Mouse (Mus musculus) ES-E14 (cell line): ENCODE results near the gene Adam8. TPM values are rescaled to one million over a fixed set of nuclear protein-coding genes. Genes with fewer than 3 reads are reported as not detected.
A peak's percentile ranks its signal among the peaks of the same experiment; 100 is the strongest.

Source experiments
- DNase-seq: peaks from one replicate; pipeline ENCODE4 v3.0.0-alpha.2; 2013; ENCODE audit warnings: low read depth, low spot score
- H3K27ac ChIP-seq: 2 replicates; pipeline ENCODE4 v1.5.1; 2012; ENCODE audit warnings: low read depth, mild to moderate bottlenecking, low read length, moderate library complexity, mixed read lengths; ENCODE audit not compliant: poor library complexity, insufficient read depth, severe bottlenecking
- H3K36me3 ChIP-seq: 2 replicates; pipeline ENCODE4 v1.6.1; 2012; ENCODE audit warnings: mild to moderate bottlenecking, low read length, moderate library complexity, mixed read lengths; ENCODE audit not compliant: control insufficient read depth, poor library complexity, insufficient read depth, severe bottlenecking
- H3K4me1 ChIP-seq, 2 experiments: fragments of 150-350 bp in 1 of 2; sonication (generic) in 1 of 2; 2 replicates each; pipeline ENCODE4 v1.6.1; 2012; ENCODE audit warnings: low read length in 2 of 2, mild to moderate bottlenecking in 1 of 2, mixed read lengths in 1 of 2; ENCODE audit not compliant: control insufficient read depth in 2 of 2, insufficient read depth in 2 of 2, poor library complexity in 1 of 2
- H3K4me3 ChIP-seq, 2 experiments: fragments of 150-350 bp in 1 of 2; sonication (generic) in 1 of 2; 2 replicates each; pipeline ENCODE4 v1.5.1; 2012; ENCODE audit warnings: low read length in 2 of 2, low read depth in 1 of 2, mild to moderate bottlenecking in 1 of 2, mixed read lengths in 1 of 2; ENCODE audit not compliant: insufficient read depth in 1 of 2, poor library complexity in 1 of 2, severe bottlenecking in 1 of 2
- H3K9ac ChIP-seq: 2 replicates; pipeline ENCODE4 v1.6.1; 2012; ENCODE audit warnings: low read depth, mild to moderate bottlenecking, low read length, mixed read lengths; ENCODE audit not compliant: poor library complexity, insufficient read depth, severe bottlenecking
- H3K9me3 ChIP-seq: fragments of 150-350 bp; sonication (generic); 2 replicates; pipeline ENCODE4 v1.6.1; 2012; ENCODE audit warnings: low read depth, mild to moderate bottlenecking, low read length; ENCODE audit not compliant: control insufficient read depth, insufficient read depth
- CHD2 ChIP-seq: IDR thresholded peaks from 2 replicates; pipeline ENCODE4 v1.6.1; 2014; ENCODE audit warnings: mild to moderate bottlenecking, low read depth, low read length, inconsistent platforms
- HCFC1 ChIP-seq: IDR thresholded peaks from 2 replicates; pipeline ENCODE4 v1.6.1; 2012; ENCODE audit warnings: low read length, inconsistent platforms, borderline replicate concordance; ENCODE audit not compliant: insufficient read depth
- MAFK ChIP-seq: IDR thresholded peaks from 2 replicates; pipeline ENCODE4 v1.6.1; 2014; ENCODE audit warnings: mild to moderate bottlenecking, low read depth, low read length, inconsistent platforms; ENCODE audit not compliant: insufficient read depth
- ZC3H11A ChIP-seq: IDR thresholded peaks from 2 replicates; pipeline ENCODE4 v1.6.1; 2012; ENCODE audit warnings: low read depth, mild to moderate bottlenecking, inconsistent platforms, low read length, borderline replicate concordance
- ZNF384 ChIP-seq: IDR thresholded peaks from 2 replicates; pipeline ENCODE4 v1.6.1; 2012; ENCODE audit warnings: low read depth, low read length, inconsistent platforms
- in situ Hi-C, 2 experiments: fragments of 600-800 bp; cut with MboI; formaldehyde crosslinking; loops; one replicate each; pipeline ENCODE4 v1.15.1; 2025; ENCODE audit warnings: low sequenced_read_pairs in 2 of 2, inconsistent platforms in 1 of 2; ENCODE audit not compliant: unreplicated experiment in 2 of 2
- total RNA-seq: library from RNA; depleted of rRNA; stranded (reverse); fragments of 300-350 nt; gene quantifications from 2 replicates; pipeline ENCODE4 v1.2.3, GENCODE M21; 2012

Gene Adam8
- total RNA-seq, 1 experiment = 8.3 TPM

DNA sequence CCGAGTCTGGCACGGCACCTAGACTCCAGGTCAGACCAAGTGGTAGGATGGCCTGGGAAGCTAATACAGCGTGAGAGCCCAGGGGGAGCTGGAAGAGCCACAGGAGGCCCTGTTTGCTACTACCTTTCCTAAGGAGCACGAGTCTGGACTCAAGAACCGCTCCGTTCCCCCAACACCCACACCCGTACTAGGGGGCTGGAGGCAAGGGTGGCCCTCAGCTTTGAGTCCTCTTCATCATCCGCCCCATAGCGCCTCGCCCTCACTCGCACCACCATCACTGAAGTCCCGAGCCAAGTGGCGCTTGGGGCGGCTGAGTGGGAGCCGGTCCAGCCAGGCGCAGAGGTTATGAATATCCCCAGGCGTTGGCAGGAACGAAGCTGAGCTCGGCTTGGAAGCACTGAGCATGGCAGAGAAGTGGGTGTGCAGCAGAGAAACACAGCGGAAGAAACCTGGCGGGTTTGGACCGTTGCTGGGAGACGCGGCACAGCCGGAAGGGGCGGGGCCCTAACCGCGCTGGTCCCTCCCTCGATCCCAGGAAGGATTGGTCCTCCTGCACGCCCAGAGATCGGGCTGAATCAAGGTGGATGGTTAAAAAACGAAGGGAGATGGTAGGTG, 14.0 kb downstream of the Adam8 start, which contains the start of gene 6430531B16Rik:
TSS of gene 6430531B16Rik (minus strand) at position 478 of the 615 bp plus-strand sequence.
- TF ChIP-seq CHD2 (no peak), MAFK (no peak), HCFC1 (peak; percentile 39; the same call in 1 of the 2 replicates)
- peak within 1 kb of the TSS; percentile 73 to 88 for H3K4me3 ChIP-seq
- H3K9ac ChIP-seq = peak within 1 kb of the TSS; percentile 62; the same call in 1 of the 2 replicates
- in situ Hi-C loops = no loop called here
- no peak within 1 kb of the TSS for H3K27ac ChIP-seq
- no peaks in the 10 kb centered on the region for H3K9me3 ChIP-seq
- peaks cover 3 to 24% of the 10 kb centered on the region in 2 experiments; a peak in 3 of 4 replicates for H3K4me1 ChIP-seq
- H3K36me3 ChIP-seq = no peaks in the 10 kb centered on the region
- DNase-seq = peak; percentile 63

DNA sequence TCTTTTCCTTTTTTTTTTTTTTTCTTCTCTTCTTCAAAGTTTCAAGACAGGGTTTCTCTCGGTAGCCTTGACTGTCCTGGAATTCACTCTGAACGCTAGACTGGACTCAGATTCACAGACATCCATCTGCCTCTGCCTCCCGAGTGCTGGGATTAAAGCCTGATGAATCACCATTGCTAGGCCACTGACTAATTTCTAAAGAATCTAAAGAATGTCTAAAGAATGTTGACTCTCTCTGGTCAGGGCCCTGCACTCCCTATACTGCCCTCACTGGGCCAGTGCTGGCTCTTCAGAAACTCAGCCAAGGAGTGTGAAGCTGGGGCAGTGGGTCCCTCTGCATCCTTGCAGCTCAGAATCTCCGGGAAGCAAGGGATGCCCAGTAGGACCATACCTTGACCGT, 16.9 kb downstream of the Adam8 start:
- Histone ChIP-seq H3K36me3 (no peaks in the 10 kb centered on the region), H3K9ac (no peak overlapping the region), H3K27ac (0 out of 2 replicates have a peak overlapping the region, but pooled peaks have one; percentile 24), H3K4me3 (no peak overlapping the region), H3K9me3 (no peaks in the 10 kb centered on the region), H3K4me1 (peaks cover 3 to 43% of the 10 kb centered on the region in 2 experiments; a peak in 3 of 4 replicates)
- in situ Hi-C loops = no loop called here
- TF ChIP-seq MAFK (no peak), ZNF384 (no peak), ZC3H11A (no peak)
- no peak for DNase-seq

DNA sequence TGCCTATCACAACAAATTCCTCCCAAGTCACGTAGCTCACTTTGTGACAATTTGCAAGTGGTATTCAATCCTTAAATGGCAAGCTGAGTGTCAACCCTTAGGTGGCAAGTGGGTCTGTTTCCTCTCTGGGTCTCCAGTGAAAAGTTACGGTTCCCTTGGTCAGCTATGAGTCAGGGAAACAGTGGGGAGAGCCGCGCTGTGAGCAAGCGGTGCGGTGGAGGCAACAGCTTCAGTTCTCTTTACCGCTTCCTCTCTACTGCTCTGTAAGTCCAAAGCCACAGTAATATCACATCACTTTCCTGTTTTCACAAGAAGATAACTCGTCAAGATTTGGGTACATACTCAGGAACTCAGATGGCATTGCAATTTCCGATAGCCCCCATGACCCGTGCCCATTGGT, 18.1 kb downstream of the Adam8 start:
- no peaks in the 10 kb centered on the region for H3K9me3 ChIP-seq
- no peaks in the 10 kb centered on the region for H3K36me3 ChIP-seq
- no peak for TF ChIP-seq ZNF384
- TF ChIP-seq CHD2 = no peak
- no peak for TF ChIP-seq ZC3H11A
- TF ChIP-seq MAFK = no peak
- no peak for TF ChIP-seq HCFC1
- peaks cover 3 to 47% of the 10 kb centered on the region in 2 experiments; a peak in 3 of 4 replicates for H3K4me1 ChIP-seq
- H3K4me3 ChIP-seq = no peak overlapping the region
- no peak overlapping the region; the same call in 1 of the 2 replicates for H3K9ac ChIP-seq
- no peak for DNase-seq
- in situ Hi-C loops = no loop called here
- H3K27ac ChIP-seq = no peak overlapping the region

DNA sequence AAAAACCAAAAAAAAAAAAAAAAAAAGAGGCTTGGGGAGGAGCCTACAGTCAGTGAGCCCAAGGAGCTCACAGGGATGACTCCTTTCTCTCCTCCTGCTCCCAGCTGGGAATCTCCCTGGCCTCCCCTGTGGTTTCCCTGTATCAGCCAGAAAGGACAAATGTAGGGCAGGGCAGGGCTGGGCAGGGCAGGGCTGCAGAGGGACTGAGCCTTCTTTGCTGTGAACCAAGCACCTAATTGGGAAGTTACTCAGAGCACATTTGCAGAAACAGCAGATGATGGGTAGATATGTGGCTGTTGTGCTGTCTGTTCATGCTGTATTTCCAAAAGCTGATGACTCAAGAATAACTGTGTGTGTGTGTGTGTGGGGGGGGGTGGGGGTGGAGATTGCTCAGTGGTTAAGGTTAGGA, 19.4 kb downstream of the Adam8 start:
- Histone ChIP-seq H3K4me3 (no peak overlapping the region), H3K9ac (no peak overlapping the region), H3K9me3 (no peaks in the 10 kb centered on the region), H3K36me3 (no peaks in the 10 kb centered on the region), H3K27ac (no peak overlapping the region), H3K4me1 (peaks cover 3 to 43% of the 10 kb centered on the region in 2 experiments; a peak in 3 of 4 replicates)
- peak; percentile 51 for TF ChIP-seq ZNF384
- no peak for TF ChIP-seq HCFC1
- in situ Hi-C loops = no loop called here
- DNase-seq = no peak

DNA sequence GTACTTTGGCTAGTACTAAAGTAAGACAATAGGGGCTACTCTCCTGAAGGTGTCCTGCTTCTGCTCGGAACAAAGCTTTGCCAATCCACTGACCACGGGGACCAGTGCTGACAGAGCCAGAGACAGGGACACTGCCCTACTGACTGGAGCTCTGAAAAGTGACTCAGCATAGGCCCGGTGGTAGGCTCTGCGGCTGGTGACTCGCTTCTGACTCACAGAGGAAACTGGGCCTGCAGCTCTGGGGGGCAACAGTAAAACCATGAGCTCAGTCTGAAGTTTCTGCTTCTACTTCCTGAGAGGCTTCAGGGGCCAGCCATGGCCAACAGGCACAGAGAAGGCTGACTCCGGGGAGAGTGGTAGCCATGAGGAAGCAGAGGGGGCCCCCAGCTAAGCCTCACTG, 20.9 kb downstream of the Adam8 start:
- H3K4me3 ChIP-seq = no peak overlapping the region
- H3K4me1 ChIP-seq = peaks cover 3 to 50% of the 10 kb centered on the region in 2 experiments; a peak in 3 of 4 replicates
- no peak for DNase-seq
- TF ChIP-seq HCFC1 (no peak), ZNF384 (no peak), MAFK (no peak), CHD2 (no peak), ZC3H11A (no peak)
- H3K9me3 ChIP-seq = no peaks in the 10 kb centered on the region
- no peaks in the 10 kb centered on the region for H3K36me3 ChIP-seq
- in situ Hi-C loops = no loop called here
- H3K27ac ChIP-seq = no peak overlapping the region
- no peak overlapping the region for H3K9ac ChIP-seq
